Mouse (Mus musculus): Measurements from ENCODE around the gene Usp27x. TPM values are rescaled to one million over a fixed set of nuclear protein-coding genes. Genes with fewer than 3 reads are reported as not detected.

Gene Usp27x
- polyA plus RNA-seq (2012; rRNA removed), result 2.0 and 2.6 TPM in 2 replicates

DNA sequence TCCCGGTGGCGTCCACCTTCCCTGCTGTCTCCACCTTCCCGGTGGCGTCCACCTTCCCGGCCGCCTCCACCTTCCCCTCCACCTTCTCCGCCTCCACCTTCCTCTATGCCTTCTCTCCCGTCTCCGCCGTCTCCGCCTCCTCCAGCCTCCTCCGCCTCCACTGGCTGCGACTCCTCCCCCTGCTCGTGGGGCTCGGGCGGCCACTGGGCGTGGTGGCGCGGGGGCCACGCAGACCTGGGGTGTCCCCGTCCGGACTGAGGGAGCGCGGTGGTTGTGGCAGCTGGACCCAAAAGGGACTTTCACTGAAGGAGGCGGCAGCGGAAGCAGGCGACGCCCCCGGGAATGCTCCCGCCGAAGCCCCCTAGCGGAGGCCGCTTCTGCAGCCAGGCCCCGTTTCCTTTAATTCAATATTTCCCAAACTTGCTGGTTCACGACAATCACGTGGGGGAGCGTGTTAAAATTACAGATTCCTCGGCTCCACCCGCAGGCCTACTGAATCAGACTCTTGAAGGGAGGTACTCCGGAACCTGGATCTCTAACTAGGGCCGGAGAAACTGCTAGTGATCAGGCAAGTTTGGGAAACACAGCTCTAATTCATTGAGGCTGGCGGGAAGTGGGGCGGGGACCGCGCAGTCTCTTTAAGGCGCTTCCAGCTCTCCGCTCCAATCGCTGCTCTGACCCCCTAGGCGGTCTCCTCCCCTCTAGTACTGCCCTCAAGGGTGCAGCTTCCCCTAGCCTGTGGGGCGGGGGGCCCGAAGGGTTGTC, at the start of gene Usp27x:
TSS of gene Usp27x (minus strand) at position 115 of the 765 bp plus-strand sequence.
- no peaks in the 10 kb centered on the region for H3K27me3 ChIP-seq (ENCODE audit: control insufficient read depth, insufficient read depth, low read length)
- H3K27ac ChIP-seq (ENCODE audit: control insufficient read depth, insufficient read depth, low read depth, low read length), result peak within 1 kb of the TSS; percentile 77
- TF ChIP-seq POLR2A (IDR thresholded peaks at IDR 0.05; ENCODE audit: control insufficient read depth, low read depth, low read length) (peak; percentile 54; the same call in 1 of the 2 replicates), CTCF (IDR thresholded peaks at IDR 0.05; ENCODE audit: control insufficient read depth, insufficient read depth, insufficient replicate concordance, low read depth, low read length) (no peak)
- peak within 1 kb of the TSS; percentile 78 for H3K4me3 ChIP-seq (ENCODE audit: control insufficient read depth, low read depth, low read length)
- H3K36me3 ChIP-seq (ENCODE audit: control insufficient read depth, insufficient read depth, low read length), result no peaks in the 10 kb centered on the region
- peaks cover 4% of the 10 kb centered on the region for H3K4me1 ChIP-seq (ENCODE audit: control insufficient read depth, insufficient read depth, low read length)

DNA sequence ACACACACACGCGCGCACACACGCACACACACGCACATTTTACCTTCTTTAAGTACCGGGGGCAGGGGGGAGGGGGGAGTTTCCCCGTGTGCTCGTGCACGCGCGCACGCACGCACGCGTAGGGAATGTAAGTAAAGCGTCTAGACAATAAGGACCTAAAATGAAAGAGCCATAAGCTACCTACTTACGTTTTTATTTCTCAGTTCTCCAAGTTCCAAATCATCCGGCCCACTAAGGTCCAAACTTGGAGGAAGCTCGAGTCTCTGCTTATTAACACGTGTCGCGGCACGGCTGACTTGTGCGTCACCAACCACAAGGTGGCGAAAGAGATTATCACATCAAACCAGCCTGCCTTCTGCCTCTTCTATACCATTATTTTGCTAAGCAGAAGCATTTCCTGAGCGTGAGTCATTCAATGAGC, 47.1 kb upstream of the Usp27x start:
- Histone ChIP-seq H3K4me3 (ENCODE audit: control insufficient read depth, low read depth, low read length) (peak overlapping the region; percentile 59), H3K27ac (ENCODE audit: control insufficient read depth, insufficient read depth, low read depth, low read length) (no peak overlapping the region), H3K36me3 (ENCODE audit: control insufficient read depth, insufficient read depth, low read length) (no peaks in the 10 kb centered on the region), H3K4me1 (ENCODE audit: control insufficient read depth, insufficient read depth, low read length) (no peaks in the 10 kb centered on the region), H3K27me3 (ENCODE audit: control insufficient read depth, insufficient read depth, low read length) (no peaks in the 10 kb centered on the region)
- TF ChIP-seq CTCF (IDR thresholded peaks at IDR 0.05; ENCODE audit: control insufficient read depth, insufficient read depth, insufficient replicate concordance, low read depth, low read length), result peak; percentile 52; the same call in 1 of the 2 replicates
- TF ChIP-seq POLR2A (IDR thresholded peaks at IDR 0.05; ENCODE audit: control insufficient read depth, low read depth, low read length), result no peak

DNA sequence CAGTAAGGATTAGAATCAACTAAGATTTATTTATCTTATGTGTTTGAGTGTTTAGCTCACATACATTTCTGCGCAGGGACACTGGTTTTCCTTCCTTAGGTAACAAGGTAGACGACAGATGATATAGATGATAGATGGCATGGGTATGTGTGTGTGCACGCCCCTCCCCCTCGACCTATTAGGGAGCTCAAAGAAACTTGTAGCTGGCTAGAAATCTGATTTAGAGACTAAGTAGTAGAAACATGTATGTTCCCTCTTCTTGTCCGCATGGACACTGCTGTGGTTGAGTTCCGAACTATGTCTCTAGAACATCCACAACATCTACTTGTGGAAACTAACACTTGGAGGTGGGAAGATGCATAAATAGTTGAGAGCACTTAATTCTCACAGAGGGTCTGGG, 46.5 kb upstream of the Usp27x start:
- Histone ChIP-seq H3K27me3 (ENCODE audit: control insufficient read depth, insufficient read depth, low read length) (no peaks in the 10 kb centered on the region), H3K27ac (ENCODE audit: control insufficient read depth, insufficient read depth, low read depth, low read length) (no peak overlapping the region), H3K4me3 (ENCODE audit: control insufficient read depth, low read depth, low read length) (no peak overlapping the region), H3K4me1 (ENCODE audit: control insufficient read depth, insufficient read depth, low read length) (no peaks in the 10 kb centered on the region), H3K36me3 (ENCODE audit: control insufficient read depth, insufficient read depth, low read length) (no peaks in the 10 kb centered on the region)
- TF ChIP-seq CTCF (IDR thresholded peaks at IDR 0.05; ENCODE audit: control insufficient read depth, insufficient read depth, insufficient replicate concordance, low read depth, low read length) (no peak), POLR2A (IDR thresholded peaks at IDR 0.05; ENCODE audit: control insufficient read depth, low read depth, low read length) (no peak)

DNA sequence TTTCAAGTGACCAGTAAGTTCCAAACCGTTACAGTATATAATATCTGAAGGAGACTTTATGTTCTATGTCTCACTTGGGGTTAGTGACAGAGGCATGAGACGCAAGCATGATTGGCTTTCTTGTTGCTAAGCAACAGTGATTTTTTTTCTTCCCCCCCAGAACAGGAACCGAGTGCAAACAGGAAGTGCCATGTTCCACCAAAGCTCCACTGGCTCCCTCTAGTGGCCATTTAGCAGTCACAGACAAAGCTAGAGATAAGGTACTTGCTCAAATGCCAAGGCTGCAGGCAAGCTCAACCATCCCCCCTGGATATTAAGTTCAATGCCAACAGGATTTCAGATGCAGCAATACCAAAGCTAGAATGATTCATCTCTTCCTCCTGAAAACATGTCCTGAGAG, 45.4 kb upstream of the Usp27x start:
- H3K4me1 ChIP-seq (ENCODE audit: control insufficient read depth, insufficient read depth, low read length), result no peaks in the 10 kb centered on the region
- no peak overlapping the region for H3K27ac ChIP-seq (ENCODE audit: control insufficient read depth, insufficient read depth, low read depth, low read length)
- TF ChIP-seq POLR2A (IDR thresholded peaks at IDR 0.05; ENCODE audit: control insufficient read depth, low read depth, low read length), result no peak
- peak; percentile 21; the same call in 1 of the 2 replicates for TF ChIP-seq CTCF (IDR thresholded peaks at IDR 0.05; ENCODE audit: control insufficient read depth, insufficient read depth, insufficient replicate concordance, low read depth, low read length)
- H3K36me3 ChIP-seq (ENCODE audit: control insufficient read depth, insufficient read depth, low read length), result no peaks in the 10 kb centered on the region
- H3K4me3 ChIP-seq (ENCODE audit: control insufficient read depth, low read depth, low read length), result no peak overlapping the region
- no peaks in the 10 kb centered on the region for H3K27me3 ChIP-seq (ENCODE audit: control insufficient read depth, insufficient read depth, low read length)

DNA sequence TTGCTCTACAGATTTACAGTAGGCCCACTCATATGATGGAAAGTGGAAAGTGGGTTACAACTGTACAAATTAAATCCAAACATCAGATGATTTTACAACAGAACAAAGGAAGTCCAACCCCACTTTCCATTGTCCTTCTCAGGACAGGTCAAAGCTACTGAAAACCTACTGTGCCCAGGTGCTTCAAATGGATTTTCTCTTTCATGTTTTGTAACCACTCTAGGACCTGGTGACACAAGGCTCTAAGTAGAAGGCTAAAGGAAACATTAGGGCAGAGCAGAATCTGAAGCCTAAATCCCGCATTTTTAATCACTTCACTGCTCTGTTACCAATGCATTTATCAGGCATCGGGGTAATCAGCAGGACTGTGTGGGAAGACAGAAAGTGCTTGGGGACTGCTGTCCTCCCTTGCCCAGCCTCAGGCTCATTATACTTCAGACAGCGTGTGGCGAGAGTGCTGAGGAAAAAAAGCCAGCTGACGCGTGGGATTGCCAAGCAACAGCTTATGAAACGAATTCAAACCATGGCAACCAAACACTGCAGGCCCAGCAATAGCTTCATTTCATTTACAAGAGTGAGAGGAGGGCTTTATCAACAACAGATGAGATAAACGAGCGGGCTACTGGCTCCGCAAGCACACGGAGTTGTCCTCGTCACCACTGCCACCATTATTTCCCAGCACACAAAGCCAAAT, 40.7 kb upstream of the Usp27x start:
- no peaks in the 10 kb centered on the region for H3K36me3 ChIP-seq (ENCODE audit: control insufficient read depth, insufficient read depth, low read length)
- 0 out of 2 replicates have a peak overlapping the region, but pooled peaks have one; percentile 21 for H3K27ac ChIP-seq (ENCODE audit: control insufficient read depth, insufficient read depth, low read depth, low read length)
- H3K4me1 ChIP-seq (ENCODE audit: control insufficient read depth, insufficient read depth, low read length), result no peaks in the 10 kb centered on the region
- no peak overlapping the region for H3K4me3 ChIP-seq (ENCODE audit: control insufficient read depth, low read depth, low read length)
- TF ChIP-seq CTCF (IDR thresholded peaks at IDR 0.05; ENCODE audit: control insufficient read depth, insufficient read depth, insufficient replicate concordance, low read depth, low read length) (no peak), POLR2A (IDR thresholded peaks at IDR 0.05; ENCODE audit: control insufficient read depth, low read depth, low read length) (no peak)
- H3K27me3 ChIP-seq (ENCODE audit: control insufficient read depth, insufficient read depth, low read length), result no peaks in the 10 kb centered on the region

DNA sequence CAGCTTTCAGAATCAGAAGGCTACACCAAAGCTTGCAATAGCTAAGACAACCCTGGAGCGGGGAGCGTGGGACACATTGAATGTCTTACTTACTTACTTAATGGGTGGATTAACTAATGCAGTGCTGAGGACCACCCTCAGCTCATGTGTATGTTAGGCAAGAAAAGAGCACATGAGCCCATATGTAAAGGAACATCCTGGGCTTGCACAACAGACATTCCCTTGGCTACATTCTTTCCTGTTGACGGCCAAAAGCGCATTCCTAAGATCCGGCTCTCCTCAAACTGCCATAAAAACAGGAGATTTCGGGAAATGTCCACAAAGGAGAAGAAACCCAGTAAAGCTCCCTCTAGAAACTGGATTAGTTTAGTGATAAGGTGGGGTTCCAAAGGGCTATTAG, 39.7 kb upstream of the Usp27x start:
- H3K36me3 ChIP-seq (ENCODE audit: control insufficient read depth, insufficient read depth, low read length), result no peaks in the 10 kb centered on the region
- no peak overlapping the region for H3K4me3 ChIP-seq (ENCODE audit: control insufficient read depth, low read depth, low read length)
- H3K4me1 ChIP-seq (ENCODE audit: control insufficient read depth, insufficient read depth, low read length), result no peaks in the 10 kb centered on the region
- no peaks in the 10 kb centered on the region for H3K27me3 ChIP-seq (ENCODE audit: control insufficient read depth, insufficient read depth, low read length)
- TF ChIP-seq CTCF (IDR thresholded peaks at IDR 0.05; ENCODE audit: control insufficient read depth, insufficient read depth, insufficient replicate concordance, low read depth, low read length) (no peak), POLR2A (IDR thresholded peaks at IDR 0.05; ENCODE audit: control insufficient read depth, low read depth, low read length) (no peak)
- peak overlapping the region; percentile 29; the same call in 1 of the 2 replicates for H3K27ac ChIP-seq (ENCODE audit: control insufficient read depth, insufficient read depth, low read depth, low read length)
